Mouse (Mus musculus): ENCODE results near the gene Ermp1.

The Ermp1 gene

GRCm38 (mm10) chr19:29647651-29648549 lies at the start of gene Ermp1:
Gene Ermp1, minus strand, starts transcription at chr19:29648415.
- in situ Hi-C loops (cut with MboI): no loop called here

- in situ Hi-C loops (cut with MboI): no loop called here
Measured at GRCm38 (mm10) chr19:29697245-29697874, 49.1 kb upstream of the Ermp1 start, which contains the start of gene Mlana. Gene Mlana, plus strand, starts transcription at chr19:29697824.

GRCm38 (mm10) chr19:29696840-29697239 lies 48.6 kb upstream of the Ermp1 start:
- in situ Hi-C loops (cut with MboI): no loop called here

GRCm38 (mm10) chr19:29696309-29696708 lies 48.1 kb upstream of the Ermp1 start:
- in situ Hi-C loops (cut with MboI): no loop called here

- in situ Hi-C loops (cut with MboI): no loop called here
Measured at GRCm38 (mm10) chr19:29695071-29695470, 46.9 kb upstream of the Ermp1 start.

GRCm38 (mm10) chr19:29683844-29684540 lies 35.8 kb upstream of the Ermp1 start:
- in situ Hi-C loops (cut with MboI): no loop called here

- in situ Hi-C loops (cut with MboI): no loop called here
Measured at GRCm38 (mm10) chr19:29680182-29681152, 32.3 kb upstream of the Ermp1 start.

- in situ Hi-C loops (cut with MboI): no loop called here
Measured at GRCm38 (mm10) chr19:29678181-29678778, 30.1 kb upstream of the Ermp1 start.

- in situ Hi-C loops (cut with MboI): no loop called here
Measured at GRCm38 (mm10) chr19:29676479-29677193, 28.4 kb upstream of the Ermp1 start.

- in situ Hi-C loops (cut with MboI): no loop called here
Measured at GRCm38 (mm10) chr19:29675562-29676078, 27.4 kb upstream of the Ermp1 start.

- in situ Hi-C loops (cut with MboI): no loop called here
Measured at GRCm38 (mm10) chr19:29674946-29675345, 26.7 kb upstream of the Ermp1 start.

- in situ Hi-C loops (cut with MboI): no loop called here
Measured at GRCm38 (mm10) chr19:29672660-29673059, 24.4 kb upstream of the Ermp1 start.

GRCm38 (mm10) chr19:29671160-29671559 lies 22.9 kb upstream of the Ermp1 start:
- in situ Hi-C loops (cut with MboI): no loop called here

GRCm38 (mm10) chr19:29670247-29670646 lies 22.0 kb upstream of the Ermp1 start:
- in situ Hi-C loops (cut with MboI): no loop called here

- in situ Hi-C loops (cut with MboI): no loop called here
Measured at GRCm38 (mm10) chr19:29668135-29668534, 19.9 kb upstream of the Ermp1 start.

- in situ Hi-C loops (cut with MboI): no loop called here
Measured at GRCm38 (mm10) chr19:29666965-29667594, 18.9 kb upstream of the Ermp1 start.

GRCm38 (mm10) chr19:29666164-29666563 lies 17.9 kb upstream of the Ermp1 start:
- in situ Hi-C loops (cut with MboI): no loop called here

- in situ Hi-C loops (cut with MboI): no loop called here
Measured at GRCm38 (mm10) chr19:29664934-29665333, 16.7 kb upstream of the Ermp1 start.

GRCm38 (mm10) chr19:29663780-29664179 lies 15.6 kb upstream of the Ermp1 start:
- in situ Hi-C loops (cut with MboI): no loop called here
